Mouse (Mus musculus) T-helper 1 cell (primary cell): ENCODE data around the gene Akap7.

Experiments used
- in situ Hi-C: fragments of 300-600 bp; cut with MboI, MseI; formaldehyde crosslinking; loops from one replicate; pipeline ENCODE4 v1.15.1; 2025; ENCODE audit warnings: high pct_unique_total_duplicates

Gene Akap7

DNA sequence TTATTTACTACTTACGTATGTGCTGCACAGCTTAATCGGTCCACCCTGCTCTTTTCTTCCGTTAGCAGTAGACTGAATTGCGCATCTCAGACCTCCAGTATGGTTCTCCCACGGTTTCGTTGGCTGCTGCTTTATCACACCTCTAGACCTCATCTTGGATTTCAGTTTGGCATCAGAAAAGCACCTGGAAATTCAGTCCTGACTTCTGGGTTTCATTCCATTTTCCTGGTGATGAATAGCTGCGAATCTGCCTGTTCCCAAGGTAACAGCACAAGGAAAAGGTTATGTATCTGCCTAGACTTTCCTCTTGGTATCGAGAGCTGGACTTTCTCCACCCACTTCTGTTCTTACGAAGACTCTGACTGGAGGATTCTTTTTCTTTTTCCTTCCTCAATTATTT lies at the start of gene Akap7:
Gene Akap7 (minus strand): TSS at position 101 of the 400 bp plus-strand sequence.
- in situ Hi-C loops, result no loop called here

DNA sequence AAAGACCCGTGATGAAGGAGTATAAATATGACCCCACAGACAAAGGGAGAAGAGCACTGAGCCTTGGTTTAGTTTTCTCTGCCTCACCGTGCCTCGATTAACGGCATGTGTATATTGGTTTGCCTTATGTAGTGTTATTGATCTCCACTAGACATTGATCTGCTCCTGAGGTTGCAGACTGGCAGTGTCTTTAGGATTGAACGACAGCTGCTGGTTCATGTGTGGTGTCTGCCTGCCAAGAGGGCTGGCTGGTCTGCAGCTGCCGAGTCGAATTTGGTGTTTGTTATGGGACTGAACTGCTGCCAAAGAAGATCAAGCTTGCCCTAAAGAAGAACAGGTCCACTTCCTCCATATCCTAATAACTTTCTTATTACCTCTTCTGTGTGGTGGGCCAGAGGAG lies 46.7 kb upstream of the Akap7 start:
- in situ Hi-C loops, result no loop called here

DNA sequence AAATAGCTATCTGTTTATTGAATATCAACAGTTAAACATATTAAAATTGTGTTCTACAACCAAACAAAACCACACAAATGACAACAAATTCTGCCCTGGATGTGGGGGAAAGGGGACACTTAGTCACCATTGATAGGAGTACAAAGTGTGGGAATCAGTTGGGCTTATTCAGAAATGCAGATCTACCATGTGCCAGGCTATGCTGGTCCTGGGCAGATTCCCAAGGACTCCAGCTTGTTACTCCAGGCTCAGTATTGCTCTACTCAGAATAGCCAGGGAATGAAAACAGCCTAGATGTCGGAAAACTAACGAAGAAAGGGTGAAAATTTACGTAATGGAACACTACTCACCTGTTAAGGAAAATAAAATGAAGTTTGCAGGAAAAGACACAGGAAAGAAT lies 46.3 kb upstream of the Akap7 start:
- in situ Hi-C loops, result no loop called here

DNA sequence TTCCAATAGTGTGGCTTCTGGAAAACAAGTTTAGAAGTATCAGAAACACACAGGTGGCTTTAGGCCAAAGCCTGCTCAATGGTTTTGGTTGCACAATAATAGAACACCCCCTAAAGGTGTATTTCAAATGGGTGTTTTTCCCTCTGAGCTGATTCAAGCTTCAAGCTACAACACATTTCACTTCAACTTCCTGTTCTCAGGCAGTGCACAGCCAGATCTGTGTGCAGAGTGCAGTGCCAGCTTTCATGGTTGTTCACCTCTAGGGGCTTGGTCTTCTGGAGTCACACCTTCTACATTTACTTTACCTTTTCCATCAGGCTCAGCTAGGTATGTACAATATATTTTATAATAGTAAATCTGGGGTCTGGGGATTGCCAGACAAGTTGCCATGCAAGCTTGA lies 35.1 kb upstream of the Akap7 start:
- in situ Hi-C loops, result no loop called here

DNA sequence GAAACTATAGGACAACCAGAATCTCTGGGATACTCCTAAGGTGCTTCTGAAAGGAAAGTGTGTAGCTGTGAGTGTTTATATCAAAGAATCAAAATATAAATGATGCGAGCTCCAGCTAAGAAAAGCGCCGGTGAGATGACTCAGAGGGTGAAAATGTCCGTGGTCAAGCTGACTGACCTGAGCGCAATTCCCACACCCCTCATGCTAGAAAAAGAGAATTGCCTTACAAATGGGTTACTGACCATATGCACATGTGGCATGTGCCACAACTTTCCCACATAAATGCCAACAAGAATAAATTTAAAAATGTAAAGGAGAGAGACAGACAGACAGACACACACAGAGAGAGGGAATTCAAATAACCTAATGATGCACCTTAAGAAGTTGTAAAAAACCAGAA lies 33.0 kb upstream of the Akap7 start:
- in situ Hi-C loops, result no loop called here

GRCm38 (mm10) chr10:25333390-25334079 lies 25.9 kb upstream of the Akap7 start:
- in situ Hi-C loops, result no loop called here

DNA sequence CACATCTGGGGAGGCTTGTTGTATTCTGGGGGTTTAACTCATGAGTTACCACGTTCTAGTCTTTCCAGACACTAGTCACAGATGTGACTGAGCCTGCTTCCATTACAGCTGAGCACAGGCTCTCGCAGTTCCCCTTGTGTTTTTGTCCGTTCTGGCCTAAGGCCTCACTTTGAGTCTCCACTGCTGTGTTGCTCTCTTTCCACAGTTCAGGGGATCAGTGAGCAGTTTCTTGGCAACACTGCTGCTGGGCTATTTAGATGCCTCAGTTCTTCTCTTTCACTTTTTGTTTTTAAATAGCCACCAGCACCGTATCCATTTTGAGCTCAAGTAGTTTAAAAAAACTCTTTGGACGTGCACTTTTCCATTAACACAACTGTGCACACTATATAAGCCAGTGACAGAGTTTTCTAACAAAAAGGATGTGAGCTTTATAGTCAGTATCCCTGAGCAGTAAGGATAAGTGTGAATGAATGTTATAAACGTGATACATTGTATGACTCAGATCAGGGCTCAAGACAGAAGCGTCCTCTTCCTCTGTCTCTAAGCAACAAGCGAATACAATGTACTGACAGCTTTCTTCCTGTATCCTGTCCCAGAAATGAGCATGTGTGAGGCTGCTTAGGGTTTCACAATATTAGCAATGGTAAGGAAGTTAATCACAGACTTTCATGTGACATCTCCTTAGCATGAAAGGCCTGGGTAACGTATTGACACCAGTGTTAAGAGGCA lies 23.8 kb upstream of the Akap7 start:
- in situ Hi-C loops, result no loop called here

- in situ Hi-C loops, result no loop called here
Measured at GRCm38 (mm10) chr10:25330094-25330493, 22.4 kb upstream of the Akap7 start.

GRCm38 (mm10) chr10:25327511-25327910 lies 19.8 kb upstream of the Akap7 start:
- in situ Hi-C loops, result no loop called here

DNA sequence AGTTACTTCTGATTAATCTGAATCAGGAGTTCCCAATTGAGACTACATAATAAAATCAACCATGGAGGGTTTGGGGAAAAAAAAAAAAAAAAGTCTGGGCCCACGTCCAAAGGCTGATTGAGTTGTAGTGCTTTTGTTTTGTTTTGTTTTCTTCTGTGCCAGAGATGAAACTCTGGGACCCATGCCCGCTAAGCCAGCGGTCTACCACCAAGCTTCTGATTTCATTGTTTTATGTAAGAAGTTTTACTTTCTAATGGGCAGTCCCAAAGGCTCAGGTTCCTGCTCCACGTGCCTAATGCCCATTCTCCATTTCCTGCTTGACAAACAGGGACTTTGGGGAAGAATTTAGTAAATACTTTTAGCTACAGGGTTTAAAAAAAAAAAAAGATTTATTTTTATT lies 18.0 kb upstream of the Akap7 start:
- in situ Hi-C loops, result no loop called here

DNA sequence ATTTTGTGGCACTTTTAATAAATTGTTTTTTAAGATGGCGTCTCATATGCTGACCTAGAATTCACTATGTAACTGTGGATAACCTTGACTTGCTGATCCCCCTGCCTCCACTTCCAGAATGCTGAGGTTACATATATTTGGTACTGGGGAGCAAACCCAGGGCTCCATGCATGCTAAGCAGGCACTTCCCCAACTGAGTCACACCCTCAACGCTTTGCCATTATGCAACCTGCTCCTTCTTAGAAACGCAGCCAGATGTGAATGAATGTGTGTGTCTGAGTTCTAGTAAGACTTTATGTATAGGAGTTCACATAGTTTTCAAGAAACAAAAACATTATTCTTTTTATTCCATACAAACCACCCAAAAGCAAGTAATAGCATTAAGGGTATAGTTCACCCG lies 13.5 kb upstream of the Akap7 start:
- in situ Hi-C loops, result no loop called here

GRCm38 (mm10) chr10:25319531-25319930 lies 11.9 kb upstream of the Akap7 start:
- in situ Hi-C loops, result no loop called here

- in situ Hi-C loops, result no loop called here
Measured at GRCm38 (mm10) chr10:25318405-25318804, 10.7 kb upstream of the Akap7 start.

- in situ Hi-C loops, result no loop called here
Measured at GRCm38 (mm10) chr10:25317665-25318064, 10.0 kb upstream of the Akap7 start.

DNA sequence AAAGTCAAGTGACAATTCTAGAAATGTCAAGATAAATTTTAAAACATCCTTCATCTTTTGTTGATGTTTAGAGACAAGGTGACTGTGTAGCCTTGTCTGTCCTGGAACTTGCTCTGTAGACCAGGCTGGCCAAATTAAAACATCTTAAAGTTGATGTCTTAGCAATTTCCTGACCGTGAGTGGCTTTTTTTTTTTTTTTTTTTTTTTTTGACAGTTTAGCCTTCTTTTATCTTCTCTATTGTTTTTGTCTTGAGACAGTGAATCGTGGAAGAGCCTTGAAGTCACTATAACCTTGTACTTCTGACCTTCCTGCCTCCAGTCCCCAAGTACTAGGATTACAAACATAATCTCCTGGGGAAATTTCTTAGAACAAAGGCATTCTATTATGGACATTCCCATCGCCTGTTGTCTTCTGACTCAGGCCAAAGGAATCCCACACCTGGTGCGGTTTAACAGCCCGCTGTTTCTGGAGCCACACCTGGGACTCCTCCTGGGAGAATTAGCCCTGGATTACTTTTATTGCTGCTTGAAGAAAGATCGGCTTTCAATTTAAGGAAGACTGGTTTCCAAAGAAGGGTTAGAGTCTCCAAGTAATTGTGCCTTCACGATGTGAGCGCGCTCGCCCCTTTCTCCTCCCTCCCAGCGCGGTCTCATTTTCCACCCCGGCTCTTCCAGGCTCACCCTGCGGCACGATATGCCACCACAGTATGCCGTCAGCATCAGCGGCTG lies 6.3 kb upstream of the Akap7 start:
- in situ Hi-C loops, result no loop called here

GRCm38 (mm10) chr10:25311554-25312212 lies 4.0 kb upstream of the Akap7 start:
- in situ Hi-C loops, result no loop called here

DNA sequence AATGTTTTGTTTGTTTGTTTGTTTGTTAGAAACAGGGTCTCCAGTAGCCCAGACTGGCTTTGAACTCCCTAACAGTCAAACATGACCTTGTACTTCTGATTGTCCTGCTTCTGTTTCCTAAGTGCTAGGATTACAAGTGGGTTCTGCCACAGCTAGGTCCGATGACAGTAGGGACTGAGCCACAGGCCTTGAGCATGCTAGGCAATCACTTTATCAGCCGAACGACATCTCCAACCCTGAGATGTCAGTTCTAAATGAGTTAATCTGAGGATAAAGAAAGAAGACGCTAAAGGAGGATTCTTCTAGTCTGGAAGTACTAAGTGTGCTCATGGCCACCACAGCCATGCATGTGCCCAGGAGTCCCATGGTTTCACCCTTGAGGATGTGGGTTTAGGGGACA lies 3.1 kb upstream of the Akap7 start:
- in situ Hi-C loops, result no loop called here

GRCm38 (mm10) chr10:25309996-25310395 lies 2.3 kb upstream of the Akap7 start:
- in situ Hi-C loops, result no loop called here

- in situ Hi-C loops, result no loop called here
Measured at GRCm38 (mm10) chr10:25305146-25305545, 2.5 kb downstream of the Akap7 start.

DNA sequence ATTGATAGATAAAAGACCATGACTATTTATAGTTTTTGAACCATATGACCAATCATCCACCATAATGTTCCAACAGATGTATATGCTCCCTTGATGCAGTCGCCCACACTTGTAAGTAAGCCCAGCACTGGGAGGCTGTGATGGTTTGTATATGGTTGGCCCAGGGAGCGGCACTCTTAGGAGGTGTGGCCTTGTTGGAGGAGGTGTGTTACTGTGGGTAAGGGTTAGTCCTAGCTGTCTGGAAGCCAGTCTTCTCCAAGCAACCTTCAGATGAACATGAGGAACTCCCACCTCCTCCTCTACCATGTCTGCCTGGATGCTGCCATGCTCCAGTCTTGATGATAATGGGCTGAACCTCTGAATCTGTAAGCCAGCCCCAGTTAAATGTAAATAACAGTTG lies 3.1 kb downstream of the Akap7 start:
- in situ Hi-C loops, result no loop called here

GRCm38 (mm10) chr10:25299031-25299529 lies 8.6 kb downstream of the Akap7 start:
- in situ Hi-C loops, result loop anchor here (5.0 kb wide), 1 partner anchor 58 kb away; the partner anchor contains the start of gene Epb41l2

GRCm38 (mm10) chr10:25298264-25298671 lies 9.4 kb downstream of the Akap7 start:
- in situ Hi-C loops, result loop anchor here (5.0 kb wide), 1 partner anchor 59 kb away; the partner anchor contains the start of gene Epb41l2
